Mouse (Mus musculus) heart, postnatal 0 days (tissue): ENCODE data around the gene Fxyd6.

Experiments
- CTCF ChIP-seq: IDR thresholded peaks from 2 replicates; pipeline ENCODE4 v1.5.1; 2016; ENCODE audit warnings: antibody characterized with exemption, control low read depth, low read depth
- EP300 ChIP-seq: IDR thresholded peaks from 2 replicates; pipeline ENCODE4 v1.6.1; 2016; ENCODE audit warnings: antibody characterized with exemption, low read depth

DNA sequence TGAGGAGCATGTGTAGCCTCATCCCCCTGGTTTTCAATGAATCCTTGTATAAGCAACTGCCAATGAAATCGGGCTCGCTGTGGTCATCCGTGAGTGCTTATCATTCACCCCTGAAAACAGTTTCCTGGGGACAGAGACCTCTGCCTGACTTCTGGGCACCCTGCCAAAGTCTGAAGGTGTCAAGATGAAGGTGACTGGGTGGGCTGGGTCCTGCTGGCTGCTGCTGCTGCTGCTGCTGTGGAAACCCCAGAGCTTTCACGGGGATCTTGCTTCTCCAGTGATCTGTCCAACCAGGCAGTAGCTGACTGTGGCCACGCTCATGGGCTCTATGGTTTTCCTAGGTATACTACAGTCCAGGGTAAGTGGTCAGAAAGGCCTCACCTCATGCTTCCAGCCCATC lies 40.2 kb downstream of the Fxyd6 start:
- TF ChIP-seq CTCF (no peak), EP300 (no peak)
